Mouse (Mus musculus): ENCODE results near the gene Trim71.

Trim71 gene

DNA sequence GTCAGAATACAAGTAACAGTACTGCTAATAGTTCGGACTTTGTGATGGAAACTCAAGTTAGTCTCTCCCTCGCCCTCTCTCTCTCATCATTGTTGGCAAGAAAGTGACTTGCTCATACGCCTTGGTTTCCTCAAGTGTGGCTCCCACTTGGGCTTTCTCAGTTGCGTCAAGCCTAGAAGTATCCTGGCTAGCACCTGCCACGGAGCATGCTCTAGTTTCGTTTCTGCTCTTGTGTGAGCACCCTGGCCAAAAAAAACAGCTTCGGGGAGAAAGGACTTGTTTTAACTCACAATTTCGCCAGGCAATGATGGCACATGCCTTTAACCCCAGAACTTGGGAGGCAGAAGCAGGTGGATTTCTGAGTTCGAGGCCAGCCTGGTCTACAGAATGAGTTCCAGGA lies 87.2 kb downstream of the Trim71 start:
- peak in 1 of 2 experiments; percentile 17 for DNase-seq

DNA sequence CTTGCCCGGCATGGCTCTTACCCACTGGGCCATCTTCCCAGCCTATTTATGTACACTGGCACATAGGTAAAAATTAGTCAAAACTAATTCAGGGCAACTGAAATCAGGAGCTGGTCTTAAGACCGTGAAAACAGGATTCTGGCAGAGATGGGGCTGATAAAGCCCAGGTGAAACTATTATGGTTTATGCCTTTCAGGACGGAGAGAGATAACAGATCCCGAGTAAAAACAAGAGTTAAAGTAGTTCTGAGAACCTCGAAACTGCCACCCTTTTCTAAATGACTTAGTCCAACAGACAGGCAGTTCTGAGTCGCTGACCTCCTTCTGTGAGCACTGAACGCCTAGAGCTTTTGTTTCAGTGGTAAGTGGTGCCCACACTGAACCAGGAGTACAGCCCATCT lies 92.3 kb downstream of the Trim71 start:
- no peak for DNase-seq

DNA sequence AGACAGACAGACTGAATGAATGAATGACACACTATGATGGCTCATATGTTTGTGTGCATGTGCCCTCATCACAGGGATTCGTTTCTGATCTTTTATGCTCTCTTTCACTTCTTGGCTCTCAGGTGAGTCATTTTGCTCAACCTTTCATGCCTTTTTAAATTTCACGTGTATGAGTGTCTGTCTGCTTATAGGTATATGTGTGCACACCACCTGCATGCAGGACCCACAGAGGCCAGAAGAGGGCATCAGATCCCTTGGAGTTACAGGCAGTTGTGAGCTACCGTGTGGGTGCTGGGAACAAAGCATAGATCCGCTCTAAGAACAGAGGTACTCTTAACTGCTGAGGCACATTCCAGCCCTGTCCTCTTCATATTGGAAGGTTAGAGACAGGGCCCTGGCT lies 95.5 kb downstream of the Trim71 start:
- DNase-seq, result no peak

DNA sequence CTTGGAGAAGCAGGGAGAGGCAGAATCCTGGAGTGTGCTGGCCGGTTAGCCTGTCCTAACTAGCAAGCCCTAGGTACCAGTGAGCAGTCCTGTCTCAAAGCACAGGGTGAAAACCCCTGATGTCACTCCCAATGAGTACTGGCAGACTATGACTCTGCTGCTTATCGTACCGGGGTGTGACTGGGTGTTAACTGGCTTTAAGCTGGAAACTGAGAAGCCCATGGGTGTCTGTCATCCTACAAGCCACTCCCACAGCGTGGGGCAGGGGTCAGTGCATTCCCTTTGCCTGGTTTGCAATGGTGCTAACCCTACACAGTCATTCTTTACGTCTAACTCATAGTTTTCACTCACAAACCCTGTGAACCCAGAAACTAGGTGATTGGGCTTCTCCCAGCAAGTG lies 96.0 kb downstream of the Trim71 start:
- DNase-seq, result no peak

DNA sequence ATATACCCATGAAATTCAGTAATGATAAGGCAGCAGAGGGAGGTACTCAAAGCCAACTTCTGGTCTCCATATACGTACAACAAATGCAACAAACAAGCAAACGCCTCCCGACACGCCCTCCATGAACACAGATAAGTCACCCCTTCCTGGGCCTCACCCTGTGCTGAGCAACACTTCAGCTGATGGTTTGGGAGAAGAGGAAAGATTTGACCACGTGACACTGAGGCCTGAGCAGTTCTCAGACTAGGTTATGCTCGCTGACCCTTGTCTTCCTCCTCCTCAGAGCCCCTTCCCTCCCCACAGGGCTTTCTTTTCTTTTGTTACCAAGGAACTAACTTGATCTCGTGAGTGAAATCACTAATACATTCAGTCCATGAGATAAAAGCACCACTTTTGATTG lies 97.3 kb downstream of the Trim71 start:
- no peak for DNase-seq

DNA sequence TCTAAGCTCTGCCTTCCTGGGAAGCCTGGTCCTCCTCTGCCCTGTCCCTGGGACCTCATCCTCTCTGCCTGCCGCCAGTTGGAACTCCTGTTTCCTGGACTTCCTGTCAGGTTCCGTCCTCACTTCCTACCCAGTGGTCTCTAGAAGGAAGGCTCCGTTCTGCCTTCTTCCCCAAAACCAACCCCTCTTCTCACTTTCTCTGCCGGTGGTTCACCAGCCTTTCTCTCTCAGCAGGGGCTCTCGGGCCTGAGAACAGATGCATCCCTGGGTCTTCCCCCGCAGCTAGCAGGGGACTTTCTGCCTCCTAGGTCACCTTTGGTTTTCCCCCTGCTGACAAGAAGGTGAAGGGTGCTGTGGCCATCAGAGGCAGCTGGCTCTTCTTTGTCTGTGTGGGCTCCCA lies 98.7 kb downstream of the Trim71 start:
- DNase-seq, result no peak

DNA sequence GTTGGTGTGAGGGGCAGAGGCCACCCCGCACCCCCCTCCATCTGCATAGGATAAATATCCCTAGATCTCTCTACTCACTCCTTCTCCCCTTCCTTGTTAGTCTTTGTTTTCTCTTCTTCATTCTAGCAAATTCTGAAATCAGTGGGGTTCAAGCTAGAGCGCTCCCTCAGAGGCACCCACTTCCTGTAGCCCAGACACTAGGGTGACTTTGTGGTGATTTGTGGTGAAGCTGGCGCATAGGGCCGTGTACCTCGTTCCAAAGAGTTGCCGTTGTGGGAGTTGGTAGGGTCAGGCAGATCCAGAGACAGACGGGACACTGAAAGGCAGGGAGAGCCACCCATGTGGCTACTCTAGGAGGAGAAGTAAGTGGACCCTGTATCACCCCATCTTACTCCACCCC lies 101.6 kb downstream of the Trim71 start:
- DNase-seq, result peak in 1 of 2 experiments; percentile 18

DNA sequence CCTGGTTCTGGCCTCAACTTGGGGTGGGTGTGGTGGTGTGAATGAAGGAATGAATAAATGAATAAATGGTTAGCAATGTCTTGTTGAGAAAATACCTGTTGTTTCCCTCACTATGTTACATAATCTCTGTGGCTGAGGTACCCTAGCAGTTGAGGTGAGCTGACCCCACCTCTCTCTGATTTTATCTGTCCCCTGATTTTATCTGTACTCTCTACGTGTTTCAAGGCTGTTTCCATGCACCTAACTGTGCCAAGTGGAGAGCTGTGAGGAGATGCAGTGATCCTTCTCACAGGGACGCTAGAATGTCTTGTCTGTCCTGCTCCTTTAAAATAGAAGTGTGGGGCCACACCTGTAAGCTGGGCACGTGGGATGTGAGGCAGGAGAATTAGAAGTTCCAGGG lies 105.7 kb downstream of the Trim71 start:
- DNase-seq, result no peak
